Mouse (Mus musculus) frontal cortex, postnatal 36 days (tissue): Measurements from ENCODE around the gene Foxo1.

Experiments
- DNase-seq, 2 experiments: peaks; one replicate each; pipeline ENCODE4 v3.0.0; 2022; ENCODE audit warnings: low spot score in 2 of 2

Foxo1 gene

GRCm38 (mm10) chr3:52268737-52269513 lies 789 bp downstream of the Foxo1 start:
- DNase-seq: no peak

- DNase-seq: peak in 1 of 2 experiments; percentile 31
Observed at GRCm38 (mm10) chr3:52269514-52270351, 1.6 kb downstream of the Foxo1 start.

GRCm38 (mm10) chr3:52270511-52270910 lies 2.4 kb downstream of the Foxo1 start:
- no peak for DNase-seq

GRCm38 (mm10) chr3:52271376-52271775 lies 3.2 kb downstream of the Foxo1 start:
- no peak for DNase-seq

GRCm38 (mm10) chr3:52272376-52272865 lies 4.3 kb downstream of the Foxo1 start:
- DNase-seq: no peak

- no peak for DNase-seq
Observed at GRCm38 (mm10) chr3:52274475-52274874, 6.3 kb downstream of the Foxo1 start.

GRCm38 (mm10) chr3:52275037-52275555 lies 7.0 kb downstream of the Foxo1 start:
- DNase-seq: no peak

GRCm38 (mm10) chr3:52280681-52281080 lies 12.5 kb downstream of the Foxo1 start:
- no peak for DNase-seq

GRCm38 (mm10) chr3:52281882-52282281 lies 13.7 kb downstream of the Foxo1 start:
- no peak for DNase-seq

GRCm38 (mm10) chr3:52282369-52282768 lies 14.2 kb downstream of the Foxo1 start:
- no peak for DNase-seq

GRCm38 (mm10) chr3:52283521-52283920 lies 15.4 kb downstream of the Foxo1 start:
- DNase-seq: no peak

GRCm38 (mm10) chr3:52290811-52291210 lies 22.7 kb downstream of the Foxo1 start:
- no peak for DNase-seq

- DNase-seq: no peak
Observed at GRCm38 (mm10) chr3:52292498-52292897, 24.4 kb downstream of the Foxo1 start.

- no peak for DNase-seq
Observed at GRCm38 (mm10) chr3:52293946-52294345, 25.8 kb downstream of the Foxo1 start.

- no peak for DNase-seq
Observed at GRCm38 (mm10) chr3:52295688-52296087, 27.6 kb downstream of the Foxo1 start.

GRCm38 (mm10) chr3:52296224-52296760 lies 28.2 kb downstream of the Foxo1 start:
- no peak for DNase-seq

GRCm38 (mm10) chr3:52297291-52298018 lies 29.3 kb downstream of the Foxo1 start:
- DNase-seq: no peak

- no peak for DNase-seq
Observed at GRCm38 (mm10) chr3:52298683-52299082, 30.5 kb downstream of the Foxo1 start.

- no peak for DNase-seq
Observed at GRCm38 (mm10) chr3:52299376-52299775, 31.2 kb downstream of the Foxo1 start.

- DNase-seq: no peak
Observed at GRCm38 (mm10) chr3:52300517-52300916, 32.4 kb downstream of the Foxo1 start.

- DNase-seq: no peak
Observed at GRCm38 (mm10) chr3:52303301-52303700, 35.2 kb downstream of the Foxo1 start.
